Mouse (Mus musculus) small intestine, adult 2 months (tissue): Measurements from ENCODE around the gene Naa25.

Experiments used
- CTCF ChIP-seq: fragments of 200-500 bp; IDR thresholded peaks from 2 replicates; pipeline ENCODE4 v1.5.1; 2012; ENCODE audit warnings: low read depth, mild to moderate bottlenecking, control low read depth, inconsistent platforms, low read length, moderate library complexity, mixed read lengths; ENCODE audit not compliant: insufficient replicate concordance, insufficient read length; ENCODE audit errors: extremely low read depth
- POLR2A ChIP-seq: fragments of 200-500 bp; IDR thresholded peaks from 2 replicates; pipeline ENCODE4 v1.6.1; 2012; ENCODE audit warnings: low read depth, mild to moderate bottlenecking, control low read depth, inconsistent platforms, low read length, moderate library complexity

- no peak for TF ChIP-seq POLR2A
- no peak for TF ChIP-seq CTCF
Observed at GRCm38 (mm10) chr5:121371712-121372111, 26.0 kb upstream of the Naa25 start.
